Mouse (Mus musculus): Measurements from ENCODE around the gene Cnnm3.

Cnnm3 gene

DNA sequence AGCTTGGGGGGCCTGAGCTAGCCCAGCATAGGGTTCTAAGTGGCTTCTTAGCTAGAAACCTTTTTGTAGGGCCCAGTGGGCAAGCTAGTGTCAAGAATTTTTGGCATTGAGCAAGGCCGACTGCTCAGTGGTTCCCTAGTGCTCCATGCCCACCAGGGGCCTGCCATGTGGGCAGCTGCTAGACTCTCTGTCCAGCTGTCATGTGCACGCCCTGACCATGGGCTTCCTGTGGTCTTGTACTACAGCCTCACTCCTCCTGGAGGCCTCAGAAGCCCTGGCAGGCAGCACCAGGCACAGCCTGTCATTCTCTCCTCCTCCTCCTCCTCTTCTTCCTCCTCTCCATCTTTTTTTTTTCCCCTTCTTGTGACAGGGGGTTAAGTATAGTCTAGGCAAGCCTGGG, 14.4 kb upstream of the Cnnm3 start:
- DNase-seq (ENCODE audit: low read depth, low spot score), result no peak

- DNase-seq (ENCODE audit: low read depth, low spot score), result peak; percentile 86
Observed at GRCm38 (mm10) chr1:36501261-36501660, 10.4 kb upstream of the Cnnm3 start.

DNA sequence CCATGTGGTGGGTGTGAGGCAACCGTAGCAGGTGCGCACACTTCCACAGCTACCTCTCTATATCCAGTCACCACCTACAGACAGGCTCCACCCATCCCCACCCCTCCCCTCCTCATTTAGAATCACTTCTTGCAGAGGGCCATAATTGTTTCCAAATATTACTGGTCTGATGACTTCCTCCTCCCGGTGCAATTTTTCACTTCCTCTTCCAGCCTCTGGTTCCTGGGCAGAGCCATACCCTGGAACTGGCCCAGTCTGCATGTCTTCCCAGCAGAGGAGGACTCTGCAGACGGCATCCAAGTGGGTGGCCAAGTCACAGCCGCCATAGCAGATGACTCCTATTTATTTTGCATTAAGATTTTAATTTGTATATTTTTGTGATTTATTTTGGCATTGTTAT, 3.4 kb upstream of the Cnnm3 start:
- no peak for DNase-seq (ENCODE audit: low read depth, low spot score)

GRCm38 (mm10) chr1:36512089-36512965, 660 bp downstream of the Cnnm3 start:
- DNase-seq (ENCODE audit: low read depth, low spot score), result no peak

- no peak for DNase-seq (ENCODE audit: low read depth, low spot score)
Observed at GRCm38 (mm10) chr1:36512966-36513280, 1.3 kb downstream of the Cnnm3 start.

- DNase-seq (ENCODE audit: low read depth, low spot score), result no peak
Observed at GRCm38 (mm10) chr1:36513310-36513709, 1.6 kb downstream of the Cnnm3 start.

- DNase-seq (ENCODE audit: low read depth, low spot score), result peak; percentile 87
Observed at GRCm38 (mm10) chr1:36513718-36514117, 2.1 kb downstream of the Cnnm3 start.

DNA sequence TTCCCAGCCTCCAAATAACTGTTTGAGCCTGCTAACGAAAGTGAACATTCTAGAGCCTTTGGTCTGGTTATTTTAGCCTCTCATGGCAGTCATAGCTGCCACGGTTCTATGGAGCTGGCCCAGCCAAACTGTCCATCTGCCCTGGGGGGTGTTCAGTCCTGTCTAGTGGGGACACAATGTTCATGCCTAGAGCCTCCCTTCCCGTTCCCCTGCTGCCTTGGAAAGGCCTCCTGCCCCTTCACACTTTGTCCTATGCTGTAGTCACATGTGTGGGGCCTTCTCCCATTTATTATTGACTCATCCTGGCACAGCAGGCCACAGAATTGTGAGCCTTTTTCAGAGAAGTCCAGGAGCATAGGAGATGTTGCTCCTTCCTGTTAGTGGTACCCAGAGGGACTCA, 6.6 kb downstream of the Cnnm3 start:
- no peak for DNase-seq (ENCODE audit: low read depth, low spot score)

DNA sequence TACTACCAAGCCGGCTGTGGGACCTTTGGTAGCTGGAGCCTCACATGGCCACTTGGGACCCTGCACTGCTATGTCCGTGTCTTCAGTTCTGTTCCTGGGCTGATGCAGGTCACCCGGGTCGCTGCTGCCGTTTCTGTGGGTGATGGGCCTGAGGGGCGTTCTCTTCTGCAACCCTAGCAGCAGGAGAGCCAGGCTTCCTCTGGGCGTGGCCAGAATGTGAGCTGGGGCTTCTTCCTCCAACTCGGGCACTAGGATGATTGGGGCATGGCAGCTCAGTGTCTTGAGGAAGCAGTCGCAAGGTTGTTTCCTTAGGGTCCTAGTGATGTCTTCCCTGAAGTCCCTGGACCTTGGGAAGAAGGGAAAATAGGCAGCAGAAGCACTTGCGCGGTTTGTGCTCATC, 8.0 kb downstream of the Cnnm3 start:
- DNase-seq (ENCODE audit: low read depth, low spot score), result peak; percentile 45

- DNase-seq (ENCODE audit: low read depth, low spot score), result no peak
Observed at GRCm38 (mm10) chr1:36522210-36522609, 10.5 kb downstream of the Cnnm3 start.

DNA sequence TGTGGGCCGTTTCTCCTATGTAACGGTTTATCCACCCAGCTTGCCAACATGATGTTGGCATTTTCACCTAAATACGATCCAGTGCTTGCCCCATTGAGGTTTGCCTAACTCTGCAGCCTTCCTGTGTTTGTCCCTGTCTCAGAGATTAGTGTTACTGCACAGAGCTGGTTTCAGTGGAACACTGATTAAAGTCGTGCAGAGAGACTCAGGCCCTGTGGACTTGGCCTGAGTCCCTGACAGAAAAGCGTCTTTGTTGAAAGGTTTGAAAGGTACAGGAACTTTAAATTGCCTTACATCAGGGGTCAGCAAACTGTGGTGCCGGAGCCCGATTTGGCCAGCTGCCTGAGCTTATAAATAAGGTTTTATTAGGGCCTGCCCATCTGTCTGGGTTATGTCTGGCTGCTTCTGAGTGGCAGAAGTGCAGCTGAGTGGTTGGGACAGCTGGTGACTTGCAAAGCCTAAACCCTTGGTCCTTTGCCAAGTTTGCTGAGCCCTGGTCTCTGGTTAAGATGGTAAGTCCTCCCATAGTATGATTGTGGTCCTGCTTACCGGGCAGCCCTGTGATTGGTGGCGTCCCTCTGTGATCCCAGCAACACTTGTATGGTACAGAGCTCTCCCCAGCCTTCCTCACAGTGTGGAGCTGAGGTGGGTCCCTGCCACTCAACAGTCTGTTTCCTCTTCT, 11.8 kb downstream of the Cnnm3 start:
- DNase-seq (ENCODE audit: low read depth, low spot score), result no peak

DNA sequence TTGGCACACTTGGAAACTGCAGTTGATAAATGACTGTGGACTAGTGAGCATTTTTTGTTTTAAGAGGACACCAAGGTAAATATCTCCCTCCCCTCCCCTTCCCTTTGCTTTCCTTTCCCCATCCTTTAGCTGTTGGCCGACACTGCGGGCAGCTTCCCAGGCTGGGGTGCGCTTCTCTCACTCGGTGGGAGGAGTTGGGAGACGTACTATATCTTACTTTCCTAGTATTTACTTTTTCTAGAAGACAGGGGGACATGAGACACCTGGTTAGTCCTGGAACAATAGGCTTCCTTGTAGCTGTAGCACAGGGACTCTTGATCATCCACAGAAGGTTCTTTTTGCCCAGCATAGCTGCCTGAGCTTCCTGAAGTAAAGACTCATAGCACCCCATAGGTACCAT, 12.4 kb downstream of the Cnnm3 start:
- DNase-seq (ENCODE audit: low read depth, low spot score), result no peak

- no peak for DNase-seq (ENCODE audit: low read depth, low spot score)
Observed at GRCm38 (mm10) chr1:36525774-36526173, 14.1 kb downstream of the Cnnm3 start.

DNA sequence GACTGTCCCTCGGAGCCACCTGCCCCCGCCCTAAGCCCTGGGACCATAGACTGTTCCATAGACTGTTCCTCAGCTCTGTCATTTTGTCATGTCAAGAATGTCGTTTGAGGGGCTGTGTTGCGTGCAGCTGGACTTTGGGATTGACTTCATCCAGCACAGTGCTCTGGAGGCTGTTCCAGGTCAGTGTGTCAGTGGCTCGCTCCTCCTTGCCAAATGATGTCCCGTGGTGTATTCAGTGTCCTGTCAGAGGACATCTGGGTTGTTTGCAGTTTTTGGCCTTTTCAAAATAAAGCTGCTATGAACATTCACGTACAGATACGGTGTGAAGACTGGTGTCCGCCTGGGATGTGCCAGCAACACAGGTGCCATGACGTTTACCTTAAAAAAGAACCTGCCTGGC, 15.2 kb downstream of the Cnnm3 start:
- no peak for DNase-seq (ENCODE audit: low read depth, low spot score)

GRCm38 (mm10) chr1:36528351-36528750, 16.7 kb downstream of the Cnnm3 start:
- peak; percentile 69 for DNase-seq (ENCODE audit: low read depth, low spot score)

DNA sequence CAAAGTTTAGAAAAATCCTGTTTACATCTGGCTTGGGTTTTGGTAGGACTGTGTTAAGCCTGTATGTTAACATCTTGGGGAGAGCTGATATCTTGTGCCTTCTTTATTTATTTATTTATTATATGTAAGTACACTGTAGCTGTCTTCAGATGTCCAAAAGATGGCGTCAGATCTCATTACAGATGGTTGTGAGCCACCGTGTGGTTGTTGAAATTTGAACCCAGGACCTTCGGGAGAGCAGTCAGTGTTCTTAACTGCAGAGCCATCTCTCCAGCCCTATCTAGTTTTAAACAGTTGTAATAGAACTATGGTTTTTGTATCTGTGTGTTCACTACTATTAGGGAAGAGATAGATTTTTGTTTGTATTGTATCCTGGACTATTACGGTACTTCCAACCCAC, 17.6 kb downstream of the Cnnm3 start:
- no peak for DNase-seq (ENCODE audit: low read depth, low spot score)

GRCm38 (mm10) chr1:36529875-36530274, 18.2 kb downstream of the Cnnm3 start:
- DNase-seq (ENCODE audit: low read depth, low spot score), result no peak

DNA sequence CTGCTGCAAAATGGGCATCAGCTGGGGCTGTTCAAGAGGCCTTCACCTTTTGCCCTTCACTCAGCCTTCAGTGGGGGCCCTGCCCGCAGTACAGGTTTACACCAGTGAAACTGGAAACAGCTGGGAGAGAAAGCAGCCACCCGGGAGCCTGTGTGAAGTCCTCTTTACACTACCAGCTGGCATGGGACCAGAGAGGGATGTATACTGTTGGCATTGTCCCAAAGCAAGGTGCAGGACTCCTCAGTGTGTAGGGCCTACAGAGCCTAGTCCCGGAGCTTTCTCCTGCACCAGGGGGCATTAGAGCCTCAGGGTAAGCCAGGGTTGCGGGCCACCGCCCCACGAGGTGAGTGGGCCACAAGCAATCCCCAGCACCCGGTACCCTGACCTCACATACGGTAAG, 18.8 kb downstream of the Cnnm3 start:
- DNase-seq (ENCODE audit: low read depth, low spot score), result no peak

DNA sequence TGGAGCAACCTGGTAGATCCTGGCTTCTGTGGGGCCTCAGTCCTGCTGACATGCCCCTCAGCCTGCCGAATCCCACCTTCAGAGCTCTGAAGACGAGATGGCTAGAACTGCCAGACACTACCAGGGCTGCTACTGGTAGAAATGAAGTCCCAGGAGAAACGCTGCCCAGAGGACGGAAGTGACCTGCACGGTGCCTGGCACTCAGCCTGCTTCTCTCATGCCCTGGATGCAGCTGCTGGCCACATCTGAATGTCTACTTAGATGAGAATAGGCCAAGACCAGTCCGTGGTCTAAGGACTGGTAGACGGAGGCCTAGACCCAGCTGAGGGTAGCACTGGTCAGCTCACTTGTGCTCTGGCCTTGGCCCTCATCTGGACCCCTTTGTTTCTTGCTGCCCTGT, 19.3 kb downstream of the Cnnm3 start:
- no peak for DNase-seq (ENCODE audit: low read depth, low spot score)

DNA sequence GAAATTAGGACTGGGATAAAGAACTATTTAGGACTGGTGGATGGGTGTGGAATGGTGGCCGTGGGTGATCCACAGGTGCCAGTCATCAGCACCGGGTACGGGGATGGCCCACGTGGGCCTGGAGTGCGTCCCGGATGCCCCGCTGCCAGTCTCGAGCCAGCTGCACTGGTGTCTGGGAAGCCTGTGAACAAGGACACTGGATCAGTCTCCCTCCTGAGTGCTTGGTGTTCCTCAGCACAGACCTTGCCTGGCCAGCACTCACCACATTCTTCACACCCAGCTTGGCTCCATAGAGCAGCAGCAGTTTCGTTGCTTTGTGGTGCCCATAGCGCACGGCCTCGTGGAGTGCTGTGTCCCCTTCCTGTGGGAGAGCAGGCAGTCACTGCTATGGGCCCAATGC, 19.8 kb downstream of the Cnnm3 start:
- no peak for DNase-seq (ENCODE audit: low read depth, low spot score)

GRCm38 (mm10) chr1:36533546-36533945, 21.9 kb downstream of the Cnnm3 start:
- no peak for DNase-seq (ENCODE audit: low read depth, low spot score)

- no peak for DNase-seq (ENCODE audit: low read depth, low spot score)
Observed at GRCm38 (mm10) chr1:36534595-36535058, 23.0 kb downstream of the Cnnm3 start.
